ENCODE assay signal across 7 mouse cellular contexts in genomic region chr3:148343633-148344361, GRCm38 (mm10).
A peak's percentile ranks its signal among the peaks of the same experiment; 100 is the strongest.
DNase-seq lines count a peak whose midpoint lies in the region; ATAC-seq and TF ChIP-seq lines count a peak whose summit lies in the region.

No protein-coding gene starts in this region.

- H3K4me3 ChIP-seq in forebrain, postnatal 0 days (ENCODE audit: low read depth, low read length) = no peak overlapping the region
- no peak overlapping the region for H3K4me3 ChIP-seq in left cerebral cortex, adult 2 months
- H3K4me3 ChIP-seq in midbrain, embryonic 12.5 days = no peak overlapping the region

- DNase-seq in NIH3T3 (ENCODE audit: low read depth) = peak; percentile 54
- DNase-seq in brain, embryonic 14.5 days (ENCODE audit: low read depth) = peak; percentile 88
- DNase-seq in forebrain, postnatal 0 days = peak; percentile 35
- DNase-seq in heart, postnatal 25 days (ENCODE audit: low spot score) = peak; percentile 56
- DNase-seq in left cerebral cortex, adult 2 months (ENCODE audit: extremely low spot score in 1 of 2, low spot score in 2 of 2) = peak; percentile 12 to 26
- DNase-seq in testis, postnatal 10 days (ENCODE audit: low spot score) = peak; percentile 78

- H3K4me2 ChIP-seq in forebrain, postnatal 0 days (ENCODE audit: low read depth) = peak overlapping the region; percentile 26; the same call in 1 of the 2 replicates
- H3K4me2 ChIP-seq in midbrain, embryonic 12.5 days (replicated peaks) = peak overlapping the region; percentile 27

- intact Hi-C loops in heart, postnatal 25 days (cut with DNase I) = loop anchor here (2.0 to 5.0 kb wide), 2 partner anchors 645 to 1004 kb away; no protein-coding TSS in a partner anchor
- intact Hi-C loops in left cerebral cortex, adult 2 months (cut with DNase I) = no loop called here

- H3K9ac ChIP-seq in forebrain, postnatal 0 days = no peak overlapping the region
- no peak overlapping the region for H3K9ac ChIP-seq in midbrain, embryonic 12.5 days (replicated peaks)

- no peak overlapping the region for H3K27ac ChIP-seq in forebrain, postnatal 0 days (ENCODE audit: low read depth, low read length)
- H3K27ac ChIP-seq in left cerebral cortex, adult 2 months = no peak overlapping the region
- peak overlapping the region; percentile 78 for H3K27ac ChIP-seq in midbrain, embryonic 12.5 days (replicated peaks)

- H3K36me3 ChIP-seq in forebrain, postnatal 0 days (ENCODE audit: insufficient read depth) = no peaks in the 10 kb centered on the region
- no peaks in the 10 kb centered on the region for H3K36me3 ChIP-seq in midbrain, embryonic 12.5 days

- no peak for TF ChIP-seq POLR2A in brain, embryonic 14.5 days (IDR thresholded peaks at IDR 0.05; ENCODE audit: borderline replicate concordance, extremely low read depth, insufficient read depth, insufficient read length, poor library complexity, severe bottlenecking)

- no peaks in the 10 kb centered on the region for H3K27me3 ChIP-seq in forebrain, postnatal 0 days (ENCODE audit: insufficient read depth, low read length)
- no peaks in the 10 kb centered on the region for H3K27me3 ChIP-seq in midbrain, embryonic 12.5 days

- ATAC-seq in forebrain, postnatal 0 days = peak; percentile 70
- ATAC-seq in midbrain, embryonic 12.5 days (ENCODE audit: low FRiP score, low read depth) = peak; percentile 85

- no peaks in the 10 kb centered on the region for H3K9me3 ChIP-seq in forebrain, postnatal 0 days (ENCODE audit: low read length)
- no peaks in the 10 kb centered on the region for H3K9me3 ChIP-seq in midbrain, embryonic 12.5 days

- TF ChIP-seq CTCF in brain, embryonic 14.5 days (IDR thresholded peaks at IDR 0.05; ENCODE audit: borderline replicate concordance, extremely low read depth, insufficient read depth, insufficient read length) = no peak
- no peak for TF ChIP-seq CTCF in forebrain, postnatal 0 days (IDR thresholded peaks at IDR 0.05; ENCODE audit: low read depth)
- no peak for TF ChIP-seq CTCF in left cerebral cortex, adult 2 months (IDR thresholded peaks at IDR 0.05)

- WGBS in forebrain, postnatal 0 days = 5% methylated on average over 10 of the region's 10 CpGs
- 1% methylated on average over 10 of the region's 10 CpGs for WGBS in midbrain, embryonic 12.5 days

- H3K4me1 ChIP-seq in forebrain, postnatal 0 days (ENCODE audit: insufficient read depth) = no peaks in the 10 kb centered on the region
- H3K4me1 ChIP-seq in midbrain, embryonic 12.5 days = peaks cover 16% of the 10 kb centered on the region

Comparison
In these comparisons a context has a peak if more than half of its experiments do, and no peak if none do; other contexts are left out.
1. DNase-seq: peak in every context shown above with its lines; median percentile 88 in brain, embryonic 14.5 days; 78 in testis, postnatal 10 days; 56 in heart, postnatal 25 days; 54 in NIH3T3; 35 in forebrain, postnatal 0 days; 19 in left cerebral cortex, adult 2 months.